Mouse (Mus musculus) kidney, embryonic 16.5 days (tissue): ENCODE results near the gene C530008M17Rik. TPM values are rescaled to one million over a fixed set of nuclear protein-coding genes. Genes with fewer than 3 reads are reported as not detected.

Experiments
- ATAC-seq: fragments of 200-750 bp; cut with Nextera tagmentation; 2 replicates; pipeline ENCODE4 v1.8.0; 2017; ENCODE audit warnings: moderate TSS enrichment; ENCODE audit not compliant: low FRiP score, low TSS enrichment
- H3K27ac ChIP-seq: fragments of 300-500 bp; sonication (generic); 2 replicates; pipeline ENCODE4 v1.5.1; 2014; ENCODE audit warnings: low read length
- H3K27me3 ChIP-seq: fragments of 300-500 bp; sonication (generic); 2 replicates; pipeline ENCODE4 v1.6.1; 2014; ENCODE audit warnings: low read length, control low read depth, mixed read lengths; ENCODE audit not compliant: insufficient read depth
- H3K36me3 ChIP-seq: fragments of 300-500 bp; sonication (generic); 2 replicates; pipeline ENCODE4 v1.6.1; 2014; ENCODE audit warnings: low read length, control low read depth, mixed read lengths; ENCODE audit not compliant: insufficient read depth
- H3K4me1 ChIP-seq: fragments of 300-500 bp; sonication (generic); 2 replicates; pipeline ENCODE4 v1.6.1; 2014; ENCODE audit warnings: low read length, control low read depth, mixed read lengths; ENCODE audit not compliant: insufficient read depth
- H3K4me2 ChIP-seq: fragments of 300-500 bp; sonication (generic); replicated peaks from 2 replicates; pipeline ENCODE4 v1.6.1; 2014; ENCODE audit warnings: low read depth, low read length
- H3K4me3 ChIP-seq: fragments of 300-500 bp; sonication (generic); 2 replicates; pipeline ENCODE4 v1.5.1; 2014; ENCODE audit warnings: mild to moderate bottlenecking, low read length
- H3K9ac ChIP-seq: fragments of 300-500 bp; sonication (generic); replicated peaks from 2 replicates; pipeline ENCODE4 v1.6.1; 2014; ENCODE audit warnings: low read length
- H3K9me3 ChIP-seq: fragments of 300-500 bp; sonication (generic); 2 replicates; pipeline ENCODE4 v1.6.1; 2016; ENCODE audit warnings: low read length, control low read depth
- whole genome bisulfite sequencing: fragments of 180-500 bp; shearing (Covaris S2); extraction: QIAGEN DNeasy Blood & Tissue Kit; methylation state at CpG from one replicate; pipeline ENCODE4 v1.1.7; 2014; 5-methylcytosine and 5-hydroxymethylcytosine counted together
- polyA plus RNA-seq: library from polyadenylated mRNA; unstranded; fragments of >200 nt; fragmentation: Nextera tagmentation; extraction: Ambion mirVana; gene quantifications from 2 replicates; pipeline ENCODE4 v1.2.1, GENCODE M21; 2015

The C530008M17Rik gene
- polyA plus RNA-seq, 1 experiment from 2014 or later = 11.7 TPM

DNA sequence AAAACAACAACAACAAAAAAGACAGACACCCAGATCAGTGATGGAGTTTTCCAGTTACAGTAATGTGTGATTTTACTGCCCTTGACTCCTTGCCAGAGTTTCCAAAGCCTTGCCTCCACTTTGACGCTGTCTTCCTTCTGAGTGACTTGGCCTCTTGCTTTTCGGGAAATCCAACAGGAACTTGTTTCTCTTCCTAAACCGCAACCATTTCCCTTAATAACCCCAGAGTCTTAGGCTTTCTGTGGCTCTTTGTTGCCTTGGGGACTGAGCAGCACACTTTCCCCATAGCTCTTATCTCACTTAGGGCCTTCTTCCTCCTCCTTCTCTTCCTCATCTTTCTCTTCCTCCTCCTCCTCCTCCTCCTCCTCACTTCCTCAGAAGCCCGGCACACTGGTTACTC, 19.1 kb downstream of the C530008M17Rik start:
- no peak overlapping the region for H3K4me3 ChIP-seq
- H3K4me1 ChIP-seq = peaks cover 9% of the 10 kb centered on the region; the same call in 1 of the 2 replicates
- ATAC-seq = no peak
- no peak overlapping the region for H3K4me2 ChIP-seq
- H3K27me3 ChIP-seq = no peaks in the 10 kb centered on the region
- WGBS = 60% methylated on average over 4 of the region's 4 CpGs
- H3K9ac ChIP-seq = no peak overlapping the region
- H3K27ac ChIP-seq = no peak overlapping the region
- H3K36me3 ChIP-seq = peaks cover 4% of the 10 kb centered on the region; the same call in 1 of the 2 replicates
- H3K9me3 ChIP-seq = peaks cover 3% of the 10 kb centered on the region

DNA sequence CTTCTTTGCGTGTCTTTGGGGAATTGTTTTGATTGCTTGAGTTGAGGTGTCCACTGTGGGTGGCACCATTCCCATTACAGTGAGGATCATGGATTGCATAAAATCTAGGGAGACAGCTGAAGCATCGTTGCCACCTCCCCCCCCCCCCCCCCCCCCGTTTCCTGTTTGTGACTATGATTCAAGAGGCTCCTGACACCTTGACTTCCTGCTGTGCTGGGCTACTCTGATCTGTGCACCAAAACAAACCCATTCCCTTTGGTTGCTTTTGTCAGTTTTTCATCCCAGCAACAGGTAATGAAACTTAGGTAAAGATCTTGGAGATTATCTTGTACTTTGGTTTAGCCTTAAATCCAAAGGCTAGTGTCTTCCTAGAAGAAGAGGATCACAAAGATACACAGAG, 24.6 kb downstream of the C530008M17Rik start:
- no peak for ATAC-seq
- Histone ChIP-seq H3K27me3 (no peaks in the 10 kb centered on the region), H3K27ac (no peak overlapping the region), H3K9me3 (peaks cover 8% of the 10 kb centered on the region), H3K4me2 (no peak overlapping the region), H3K9ac (no peak overlapping the region), H3K36me3 (no peaks in the 10 kb centered on the region), H3K4me3 (no peak overlapping the region), H3K4me1 (no peaks in the 10 kb centered on the region)
- WGBS = 67% methylated on average over 2 of the region's 3 CpGs

DNA sequence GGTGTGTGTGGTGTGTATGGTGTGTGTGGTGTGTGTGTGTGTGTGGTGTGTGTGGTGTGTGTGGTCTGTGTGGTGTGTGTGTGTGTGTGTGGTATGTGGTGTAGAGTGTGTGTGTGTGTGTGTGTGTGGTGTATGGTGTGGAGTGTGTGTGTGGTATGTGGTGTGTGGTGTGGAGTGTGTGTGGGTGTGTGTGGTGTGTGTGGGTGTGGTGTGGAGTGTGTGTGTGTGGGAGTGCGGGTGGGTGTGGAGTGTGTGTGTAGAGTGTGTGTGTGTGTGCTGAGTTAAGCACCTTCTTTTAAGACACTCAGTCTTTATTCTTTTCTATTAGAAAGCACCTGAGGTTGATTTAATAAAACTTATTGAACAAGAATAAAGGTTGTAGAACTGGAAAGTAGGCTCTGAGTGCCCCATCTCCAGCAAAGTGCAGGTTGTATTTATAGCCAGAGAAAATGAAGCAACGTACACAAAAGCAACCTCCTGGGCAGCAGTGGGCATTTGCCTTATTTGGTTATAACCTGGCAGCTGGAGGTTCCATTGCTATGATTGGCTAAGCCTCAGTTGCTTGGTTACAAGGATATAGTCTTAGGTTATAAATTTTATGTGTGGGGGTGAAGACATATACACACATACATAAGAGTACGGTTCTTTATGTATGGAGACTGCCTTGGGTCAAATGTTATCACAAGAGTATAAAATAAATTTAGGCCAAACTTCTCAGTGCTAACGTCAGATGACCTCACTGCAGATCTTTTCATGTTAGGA, 25.8 kb downstream of the C530008M17Rik start:
- Histone ChIP-seq H3K27ac (no peak overlapping the region), H3K27me3 (no peaks in the 10 kb centered on the region), H3K4me3 (no peak overlapping the region), H3K4me2 (no peak overlapping the region), H3K4me1 (0 out of 2 replicates have a peak, but pooled peaks cover 6% of the 10 kb centered on the region), H3K9ac (no peak overlapping the region), H3K9me3 (peaks cover 8% of the 10 kb centered on the region), H3K36me3 (no peaks in the 10 kb centered on the region)
- WGBS = 51% methylated on average over 4 of the region's 4 CpGs
- no peak for ATAC-seq

GRCm38 (mm10) chr5:76683455-76683854, 27.1 kb downstream of the C530008M17Rik start:
- 62% methylated on average over 5 of the region's 5 CpGs for WGBS
- no peak for ATAC-seq
- peaks cover 8% of the 10 kb centered on the region for H3K9me3 ChIP-seq
- no peak overlapping the region for H3K27ac ChIP-seq
- no peak overlapping the region for H3K4me2 ChIP-seq
- no peaks in the 10 kb centered on the region for H3K36me3 ChIP-seq
- H3K9ac ChIP-seq = no peak overlapping the region
- H3K27me3 ChIP-seq = no peaks in the 10 kb centered on the region
- no peak overlapping the region for H3K4me3 ChIP-seq
- peaks cover 10% of the 10 kb centered on the region; the same call in 1 of the 2 replicates for H3K4me1 ChIP-seq

GRCm38 (mm10) chr5:76684658-76685605, 28.6 kb downstream of the C530008M17Rik start:
- peaks cover 8% of the 10 kb centered on the region for H3K9me3 ChIP-seq
- no peak overlapping the region for H3K4me2 ChIP-seq
- 75% methylated on average over 15 of the region's 15 CpGs for WGBS
- peak; percentile 39; the same call in 1 of the 2 replicates for ATAC-seq
- no peaks in the 10 kb centered on the region for H3K36me3 ChIP-seq
- H3K4me3 ChIP-seq = no peak overlapping the region
- H3K27ac ChIP-seq = no peak overlapping the region
- peaks cover 12% of the 10 kb centered on the region; the same call in 1 of the 2 replicates for H3K4me1 ChIP-seq
- no peaks in the 10 kb centered on the region for H3K27me3 ChIP-seq
- no peak overlapping the region for H3K9ac ChIP-seq

- Histone ChIP-seq H3K27me3 (no peaks in the 10 kb centered on the region), H3K36me3 (no peaks in the 10 kb centered on the region), H3K9me3 (no peaks in the 10 kb centered on the region), H3K4me3 (no peak overlapping the region), H3K4me2 (no peak overlapping the region), H3K27ac (no peak overlapping the region), H3K4me1 (peaks cover 18% of the 10 kb centered on the region), H3K9ac (no peak overlapping the region)
- ATAC-seq = no peak
- WGBS = 90% methylated on average over 10 of the region's 10 CpGs
Observed at GRCm38 (mm10) chr5:76687961-76688600, 31.8 kb downstream of the C530008M17Rik start.

- no peaks in the 10 kb centered on the region for H3K36me3 ChIP-seq
- WGBS = 68% methylated on average over 6 of the region's 6 CpGs
- ATAC-seq = no peak
Observed at GRCm38 (mm10) chr5:76688643-76689042, 32.3 kb downstream of the C530008M17Rik start.

GRCm38 (mm10) chr5:76690177-76690593, 33.9 kb downstream of the C530008M17Rik start:
- no peak overlapping the region for H3K4me3 ChIP-seq
- H3K9me3 ChIP-seq = 0 out of 2 replicates have a peak, but pooled peaks cover 2% of the 10 kb centered on the region
- peaks cover 18% of the 10 kb centered on the region for H3K4me1 ChIP-seq
- no peak overlapping the region for H3K27ac ChIP-seq
- H3K4me2 ChIP-seq = no peak overlapping the region
- no peaks in the 10 kb centered on the region for H3K27me3 ChIP-seq
- WGBS = 32% methylated on average over 5 of the region's 5 CpGs
- no peak overlapping the region for H3K9ac ChIP-seq
- H3K36me3 ChIP-seq = no peaks in the 10 kb centered on the region
- peak; percentile 64; the same call in 1 of the 2 replicates for ATAC-seq

More at GRCm38 (mm10) chr5:76688643-76689042, 32.3 kb downstream of the C530008M17Rik start:
- H3K4me1 ChIP-seq = peaks cover 18% of the 10 kb centered on the region
- H3K4me3 ChIP-seq = no peak overlapping the region
- no peaks in the 10 kb centered on the region for H3K27me3 ChIP-seq
- no peak overlapping the region for H3K4me2 ChIP-seq
- H3K9ac ChIP-seq = no peak overlapping the region
- H3K9me3 ChIP-seq = no peaks in the 10 kb centered on the region
- no peak overlapping the region for H3K27ac ChIP-seq

DNA sequence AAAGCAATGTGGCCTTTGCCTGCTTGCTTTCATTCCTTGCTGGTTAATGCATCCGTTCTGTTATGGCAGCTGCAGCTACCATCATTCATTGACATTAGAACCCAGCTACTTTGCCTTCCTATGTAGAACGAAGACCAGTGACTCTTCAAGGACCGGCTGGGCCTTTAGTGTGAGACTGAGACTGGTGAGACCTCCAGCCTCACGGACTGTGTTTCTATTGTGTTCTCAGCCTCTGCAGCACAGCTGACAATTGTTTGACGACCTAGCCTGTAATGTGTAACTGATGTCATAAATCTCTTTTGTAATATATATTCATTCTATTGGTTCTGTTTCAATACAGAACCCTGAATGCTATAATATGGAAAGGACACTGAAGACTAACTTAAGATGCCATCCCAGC, 34.9 kb downstream of the C530008M17Rik start:
- no peak for ATAC-seq
- H3K36me3 ChIP-seq = 0 out of 2 replicates have a peak, but pooled peaks cover 3% of the 10 kb centered on the region
- no peak overlapping the region for H3K27ac ChIP-seq
- 86% methylated on average over 5 of the region's 5 CpGs for WGBS
- H3K4me2 ChIP-seq = no peak overlapping the region
- H3K9me3 ChIP-seq = peaks cover 9% of the 10 kb centered on the region; the same call in 1 of the 2 replicates
- no peak overlapping the region for H3K4me3 ChIP-seq
- H3K27me3 ChIP-seq = no peaks in the 10 kb centered on the region
- H3K4me1 ChIP-seq = peaks cover 18% of the 10 kb centered on the region
- no peak overlapping the region for H3K9ac ChIP-seq
